Mouse (Mus musculus) heart, embryonic 11.5 days (tissue): ENCODE results near the gene Pigb. TPM values are rescaled to one million over a fixed set of nuclear protein-coding genes. Genes with fewer than 3 reads are reported as not detected.

Experiments
- ATAC-seq: fragments of 200-750 bp; cut with Nextera tagmentation; replicated peaks from 2 replicates; pipeline ENCODE4 v1.8.0; 2017; ENCODE audit warnings: moderate library complexity; ENCODE audit not compliant: insufficient number of reproducible peaks, low FRiP score, low TSS enrichment
- H3K27ac ChIP-seq: fragments of 300-500 bp; sonication (generic); 2 replicates; pipeline ENCODE4 v1.5.1; 2014; ENCODE audit warnings: mild to moderate bottlenecking, low read depth, low read length
- H3K27me3 ChIP-seq: fragments of 300-500 bp; sonication (generic); 2 replicates; pipeline ENCODE4 v1.6.1; 2014; ENCODE audit warnings: mild to moderate bottlenecking, low read length, mixed read lengths; ENCODE audit not compliant: control insufficient read depth, insufficient read depth
- H3K36me3 ChIP-seq: fragments of 300-500 bp; sonication (generic); 2 replicates; pipeline ENCODE4 v1.6.1; 2014; ENCODE audit warnings: mild to moderate bottlenecking, low read length, moderate library complexity, mixed read lengths; ENCODE audit not compliant: control insufficient read depth, insufficient read depth
- H3K4me1 ChIP-seq: fragments of 300-500 bp; sonication (generic); 2 replicates; pipeline ENCODE4 v1.6.1; 2014; ENCODE audit warnings: low read length; ENCODE audit not compliant: control insufficient read depth, insufficient read depth
- H3K4me2 ChIP-seq: fragments of 300-500 bp; sonication (generic); 2 replicates; pipeline ENCODE4 v1.6.1; 2014; ENCODE audit warnings: mild to moderate bottlenecking, moderate library complexity
- H3K4me3 ChIP-seq: fragments of 300-500 bp; sonication (generic); 2 replicates; pipeline ENCODE4 v1.5.1; 2014; ENCODE audit warnings: low read depth, low read length
- H3K9ac ChIP-seq: fragments of 300-500 bp; sonication (generic); 2 replicates; pipeline ENCODE4 v1.6.1; 2014; ENCODE audit warnings: mild to moderate bottlenecking, low read depth, low read length, moderate library complexity
- H3K9me3 ChIP-seq: fragments of 300-500 bp; sonication (generic); replicated peaks from 2 replicates; pipeline ENCODE4 v1.6.1; 2016; ENCODE audit warnings: low read length; ENCODE audit not compliant: control insufficient read depth
- WGBS: fragments of 180-500 bp; shearing (Covaris S2); extraction: QIAGEN DNeasy Blood & Tissue Kit; methylation state at CpG from one replicate; pipeline ENCODE4 v1.1.7; 2014; ENCODE audit not compliant: insufficient replicate concordance; 5-methylcytosine and 5-hydroxymethylcytosine counted together
- polyA plus RNA-seq: library from polyadenylated mRNA; unstranded; fragments of >200 nt; fragmentation: Nextera tagmentation; extraction: Ambion mirVana; gene quantifications from 2 replicates; pipeline ENCODE4 v1.2.1, GENCODE M21; 2014

The Pigb gene
- polyA plus RNA-seq, 1 experiment from 2014 or later, result 10.7 TPM

DNA sequence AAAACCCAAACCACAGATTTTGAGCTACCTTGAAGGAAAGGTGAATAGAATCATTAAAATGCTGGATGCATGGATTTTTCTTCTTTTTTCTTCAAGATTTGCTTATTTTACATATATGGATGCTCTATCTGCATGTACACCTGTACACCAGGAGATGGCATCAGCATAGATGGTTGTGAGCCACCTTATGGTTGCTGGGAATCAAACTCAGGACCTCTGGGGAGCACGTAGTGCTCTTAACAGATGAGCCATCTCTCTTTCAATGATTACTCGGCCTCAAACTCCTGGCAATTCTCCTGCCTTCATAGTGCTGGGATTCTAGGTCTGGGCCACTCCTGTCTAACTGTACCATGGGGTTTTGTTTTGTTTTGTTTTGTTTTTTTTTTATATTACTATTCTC, 57.1 kb downstream of the Pigb start:
- H3K27me3 ChIP-seq, result no peaks in the 10 kb centered on the region
- no peak for ATAC-seq
- 50% methylated on average over 2 of the region's 2 CpGs for WGBS

DNA sequence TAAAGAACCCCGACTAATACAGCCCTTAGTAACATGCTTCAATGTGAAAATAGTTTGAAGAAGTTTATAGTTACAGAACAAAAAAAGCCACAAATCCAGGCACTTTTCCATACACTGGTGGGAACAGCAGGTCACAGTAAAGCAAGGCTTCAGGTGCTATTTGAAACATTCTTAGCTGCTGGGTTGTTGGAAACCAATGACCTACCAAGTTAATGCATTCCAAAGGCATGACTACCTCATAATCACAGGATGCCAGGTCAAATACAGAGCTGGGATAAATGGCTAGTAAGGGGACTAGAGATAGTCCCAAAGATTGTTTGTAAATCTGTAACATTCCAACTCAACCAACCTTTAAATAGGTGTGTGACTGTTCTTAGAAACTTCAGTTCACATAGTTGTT, 64.9 kb downstream of the Pigb start:
- Histone ChIP-seq H3K27me3 (no peaks in the 10 kb centered on the region), H3K27ac (no peak overlapping the region), H3K36me3 (no peaks in the 10 kb centered on the region), H3K9ac (no peak overlapping the region), H3K4me3 (no peak overlapping the region), H3K4me2 (no peak overlapping the region), H3K4me1 (no peaks in the 10 kb centered on the region), H3K9me3 (no peaks in the 10 kb centered on the region)
- WGBS, result 82% methylated on average over 1 of the region's 1 CpGs
- ATAC-seq, result no peak

More for the DNA sequence above, 57.1 kb downstream of the Pigb start:
- Histone ChIP-seq H3K36me3 (no peaks in the 10 kb centered on the region), H3K4me2 (no peak overlapping the region), H3K27ac (no peak overlapping the region), H3K9me3 (no peaks in the 10 kb centered on the region), H3K4me3 (no peak overlapping the region), H3K4me1 (no peaks in the 10 kb centered on the region; the same call in 1 of the 2 replicates), H3K9ac (no peak overlapping the region)

DNA sequence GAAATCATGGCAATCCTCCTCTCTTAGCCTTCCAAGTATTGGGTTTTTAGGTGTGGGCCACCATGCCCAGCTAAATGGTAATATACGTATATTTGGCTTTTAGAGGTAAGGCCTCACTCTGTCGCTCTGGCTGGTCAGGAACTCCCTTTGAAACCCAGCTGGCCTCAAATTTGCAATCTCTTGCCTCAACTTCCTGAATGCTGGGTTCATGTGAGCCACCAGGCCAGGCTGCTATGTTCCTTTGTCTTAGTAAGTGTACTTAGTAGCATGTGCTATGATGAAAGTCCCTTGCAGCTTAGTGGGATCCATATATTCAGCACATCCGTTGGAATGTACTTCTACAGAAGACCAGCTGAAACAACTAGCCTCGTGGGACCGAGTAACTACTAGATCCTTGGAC, 65.4 kb downstream of the Pigb start:
- no peak overlapping the region for H3K9ac ChIP-seq
- H3K27ac ChIP-seq, result no peak overlapping the region
- H3K27me3 ChIP-seq, result no peaks in the 10 kb centered on the region
- H3K4me2 ChIP-seq, result no peak overlapping the region
- ATAC-seq, result no peak
- no peak overlapping the region for H3K4me3 ChIP-seq
- 85% methylated on average over 5 of the region's 5 CpGs for WGBS
- no peaks in the 10 kb centered on the region for H3K9me3 ChIP-seq
- no peaks in the 10 kb centered on the region for H3K4me1 ChIP-seq
- no peaks in the 10 kb centered on the region for H3K36me3 ChIP-seq

- no peaks in the 10 kb centered on the region for H3K27me3 ChIP-seq
- H3K9me3 ChIP-seq, result no peaks in the 10 kb centered on the region
- no peak overlapping the region for H3K4me2 ChIP-seq
- no peak overlapping the region for H3K27ac ChIP-seq
- ATAC-seq, result no peak
- H3K9ac ChIP-seq, result no peak overlapping the region
- H3K4me3 ChIP-seq, result no peak overlapping the region
- no peaks in the 10 kb centered on the region for H3K4me1 ChIP-seq
- H3K36me3 ChIP-seq, result no peaks in the 10 kb centered on the region
Observed at GRCm38 (mm10) chr9:72972984-72973383, 67.2 kb downstream of the Pigb start.

DNA sequence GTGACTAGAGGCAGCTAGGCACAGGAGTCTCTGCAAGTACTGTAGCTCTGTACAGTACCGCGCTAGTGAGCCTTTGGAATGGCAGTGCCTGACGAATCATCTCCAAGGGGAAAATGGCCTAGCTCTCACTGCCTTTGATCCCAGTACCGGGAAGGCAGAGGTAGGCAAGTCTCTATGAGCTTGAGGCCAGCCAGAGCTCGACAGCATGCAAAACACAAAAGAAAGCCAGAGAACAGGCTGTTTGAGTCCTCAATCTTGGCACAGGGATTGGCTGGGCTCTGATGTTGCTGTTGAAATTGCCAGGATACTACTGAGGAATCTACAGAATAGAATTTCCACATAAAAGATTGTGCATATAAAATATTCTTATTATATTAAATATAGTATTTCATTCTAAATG, 67.7 kb downstream of the Pigb start:
- Histone ChIP-seq H3K27ac (no peak overlapping the region), H3K4me1 (no peaks in the 10 kb centered on the region), H3K9me3 (no peaks in the 10 kb centered on the region), H3K4me2 (no peak overlapping the region), H3K9ac (no peak overlapping the region), H3K36me3 (no peaks in the 10 kb centered on the region), H3K27me3 (no peaks in the 10 kb centered on the region), H3K4me3 (no peak overlapping the region)
- WGBS, result 82% methylated on average over 5 of the region's 5 CpGs
- no peak for ATAC-seq

- no peaks in the 10 kb centered on the region for H3K36me3 ChIP-seq
Observed at GRCm38 (mm10) chr9:72969874-72970273, 70.3 kb downstream of the Pigb start.

GRCm38 (mm10) chr9:72968349-72969061, 71.7 kb downstream of the Pigb start:
- 30% methylated on average over 11 of the region's 11 CpGs for WGBS
- H3K9me3 ChIP-seq, result no peaks in the 10 kb centered on the region
- no peak overlapping the region for H3K27ac ChIP-seq
- H3K27me3 ChIP-seq, result no peaks in the 10 kb centered on the region
- no peak overlapping the region for H3K4me3 ChIP-seq
- H3K9ac ChIP-seq, result no peak overlapping the region
- H3K36me3 ChIP-seq, result no peaks in the 10 kb centered on the region
- no peak overlapping the region for H3K4me2 ChIP-seq
- ATAC-seq, result no peak
- H3K4me1 ChIP-seq, result no peaks in the 10 kb centered on the region

More at GRCm38 (mm10) chr9:72969874-72970273, 70.3 kb downstream of the Pigb start:
- no peak for ATAC-seq
- Histone ChIP-seq H3K27ac (no peak overlapping the region), H3K4me1 (no peaks in the 10 kb centered on the region), H3K9me3 (no peaks in the 10 kb centered on the region), H3K4me3 (no peak overlapping the region), H3K4me2 (no peak overlapping the region), H3K27me3 (no peaks in the 10 kb centered on the region), H3K9ac (no peak overlapping the region)
- 57% methylated on average over 7 of the region's 7 CpGs for WGBS

DNA sequence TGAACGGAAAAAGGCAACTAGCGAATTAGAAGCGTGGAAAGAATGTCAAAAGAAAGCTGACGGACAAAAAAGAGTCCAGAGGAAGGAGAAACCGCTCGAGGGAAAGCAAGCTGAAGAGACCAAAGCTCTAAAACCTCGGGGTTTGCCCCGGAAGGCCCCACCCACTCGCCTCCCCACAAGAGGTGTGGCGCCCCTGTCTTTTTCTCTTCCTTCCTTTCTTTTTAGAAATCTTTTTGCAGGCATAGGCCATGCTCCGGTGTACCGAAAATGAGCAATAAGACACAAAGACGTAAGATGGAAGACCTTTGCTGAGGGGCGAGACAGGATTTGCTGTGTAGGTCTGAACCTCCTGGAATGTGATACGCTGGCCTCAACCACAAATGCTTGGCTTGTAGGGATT, 78.2 kb downstream of the Pigb start:
- H3K27ac ChIP-seq, result no peak overlapping the region
- 66% methylated on average over 15 of the region's 15 CpGs for WGBS
- no peaks in the 10 kb centered on the region for H3K36me3 ChIP-seq
- H3K9me3 ChIP-seq, result no peaks in the 10 kb centered on the region
- no peak for ATAC-seq
- H3K4me3 ChIP-seq, result no peak overlapping the region
- H3K4me2 ChIP-seq, result no peak overlapping the region
- no peak overlapping the region for H3K9ac ChIP-seq
- no peaks in the 10 kb centered on the region for H3K27me3 ChIP-seq
- no peaks in the 10 kb centered on the region for H3K4me1 ChIP-seq

DNA sequence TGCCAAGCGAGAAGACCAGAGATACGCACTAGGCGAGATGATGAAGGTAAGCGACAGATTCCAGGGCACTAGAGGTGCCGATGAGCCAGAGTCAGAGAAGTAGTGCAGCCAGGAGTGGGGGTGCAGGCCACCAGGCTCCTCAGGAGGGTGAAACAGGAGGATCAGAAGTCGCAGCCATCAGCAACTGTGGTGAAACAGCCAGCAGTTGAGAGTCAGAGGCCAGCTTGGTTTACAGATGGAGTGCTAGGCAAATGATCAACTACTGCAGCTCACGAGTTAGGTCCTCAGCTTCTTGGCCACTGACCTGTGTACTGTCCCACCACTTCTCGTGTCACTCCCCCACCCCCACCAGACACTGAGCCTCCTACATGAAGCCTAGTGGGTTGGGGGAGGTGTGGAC, 78.8 kb downstream of the Pigb start:
- H3K27me3 ChIP-seq, result no peaks in the 10 kb centered on the region
- H3K9me3 ChIP-seq, result no peaks in the 10 kb centered on the region
- no peaks in the 10 kb centered on the region for H3K4me1 ChIP-seq
- no peak for ATAC-seq
- no peak overlapping the region for H3K4me3 ChIP-seq
- no peak overlapping the region for H3K9ac ChIP-seq
- 60% methylated on average over 8 of the region's 8 CpGs for WGBS
- no peak overlapping the region for H3K27ac ChIP-seq
- no peak overlapping the region for H3K4me2 ChIP-seq
- H3K36me3 ChIP-seq, result no peaks in the 10 kb centered on the region
